Mouse (Mus musculus) olfactory bulb, adult 2 months (tissue): ENCODE measurements around the gene Nebl.

Source experiments
- CTCF ChIP-seq: fragments of 200-500 bp; IDR thresholded peaks from 2 replicates; pipeline ENCODE4 v1.5.1; 2012; ENCODE audit warnings: low read depth, mild to moderate bottlenecking, low read length, moderate library complexity; ENCODE audit not compliant: insufficient read depth
- POLR2A ChIP-seq: fragments of 200-500 bp; IDR thresholded peaks from 2 replicates; pipeline ENCODE4 v1.6.1; 2012; ENCODE audit warnings: mild to moderate bottlenecking, low read depth, low read length, moderate library complexity; ENCODE audit not compliant: insufficient read depth

GRCm38 (mm10) chr2:17539737-17540136 lies 191.5 kb downstream of the Nebl start:
- TF ChIP-seq CTCF (no peak), POLR2A (no peak)
